In the genomic region with DNA sequence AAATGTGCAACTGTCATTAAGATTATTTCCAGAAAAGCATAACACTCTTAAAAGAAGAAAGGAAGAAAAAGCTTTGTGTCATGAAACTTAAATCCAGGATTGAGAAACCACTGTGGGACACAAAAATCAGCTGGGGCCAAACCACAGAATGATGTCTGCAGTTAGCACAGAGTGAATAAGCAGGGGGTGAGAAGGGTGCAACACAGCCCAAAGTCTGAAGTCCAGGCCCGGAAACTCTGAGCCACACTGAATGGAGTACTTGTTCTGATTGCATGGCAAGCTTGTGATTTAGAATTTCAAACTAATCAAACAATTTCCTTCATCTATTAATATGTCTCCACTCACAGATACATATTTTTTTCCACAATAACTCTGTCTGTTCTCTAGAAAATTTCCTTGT, we compare ENCODE assay signal across 12 mouse cellular contexts.
"Had no signal": no experiment of that assay in that cellular context is flagged by ENCODE, and none has a peak within 500 bp of the region (broad histone marks: within the 10 kb centered on the region; RNA-seq: fewer than 3 reads in every experiment).

No protein-coding gene starts in this region.

- H3K4me3 ChIP-seq: limb, embryonic 10.5 days; liver, embryonic 13.5 days; lung, embryonic 15.5 days; megakaryocyte, embryonic 14.5 days; midbrain, embryonic 15.5 days; neural tube, embryonic 12.5 days had no signal

- H3K9ac ChIP-seq: liver, embryonic 13.5 days; liver, postnatal 0 days; lung, embryonic 15.5 days; midbrain, embryonic 15.5 days; neural tube, embryonic 12.5 days had no signal

- H3K27ac ChIP-seq: limb, embryonic 10.5 days; liver, embryonic 13.5 days; lung, embryonic 15.5 days; macrophage; midbrain, embryonic 15.5 days; neural tube, embryonic 12.5 days; stomach, postnatal 0 days had no signal

- H3K4me2 ChIP-seq: liver, embryonic 13.5 days; lung, embryonic 15.5 days; midbrain, embryonic 11.5 days; midbrain, embryonic 15.5 days; neural tube, embryonic 12.5 days had no signal

- H3K4me1 ChIP-seq: limb, embryonic 10.5 days; liver, embryonic 13.5 days; lung, embryonic 15.5 days; megakaryocyte, embryonic 14.5 days; midbrain, embryonic 15.5 days; neural tube, embryonic 12.5 days had no signal

- H3K27me3 ChIP-seq: liver, embryonic 13.5 days; lung, embryonic 15.5 days; megakaryocyte, embryonic 14.5 days; midbrain, embryonic 15.5 days; neural tube, embryonic 12.5 days had no signal

- DNase-seq: liver, embryonic 13.5 days; liver, postnatal 0 days; lung, postnatal 14 days; thymus, postnatal 4 days had no signal

- ATAC-seq: liver, postnatal 0 days; midbrain, embryonic 15.5 days had no signal

- H3K36me3 ChIP-seq: limb, embryonic 10.5 days; liver, embryonic 13.5 days; lung, embryonic 15.5 days; midbrain, embryonic 15.5 days; neural tube, embryonic 12.5 days had no signal

- H3K9me3 ChIP-seq: limb, embryonic 10.5 days; lung, embryonic 15.5 days; midbrain, embryonic 15.5 days; neural tube, embryonic 12.5 days had no signal
